Mouse (Mus musculus) E14TG2a.4 (cell line): ENCODE measurements at regions not wholly inside any gene's neighbourhood (a gene's known extent, or its start where the extent isn't known, plus 50 kb on each side); places are given as distances from the start of the nearest gene placed in this dataset.

Experiments
- CTCF ChIP-seq: conservative IDR thresholded peaks from 2 replicates; pipeline ENCODE4 v1.5.1; 2014; ENCODE audit warnings: low read length
- NANOG ChIP-seq: IDR thresholded peaks from 2 replicates; pipeline ENCODE4 v1.6.1; 2014; ENCODE audit warnings: borderline replicate concordance, low read length, mixed read lengths
- POU5F1 ChIP-seq: IDR thresholded peaks from 2 replicates; pipeline ENCODE4 v1.6.1; 2014; ENCODE audit warnings: low read length, borderline replicate concordance

DNA sequence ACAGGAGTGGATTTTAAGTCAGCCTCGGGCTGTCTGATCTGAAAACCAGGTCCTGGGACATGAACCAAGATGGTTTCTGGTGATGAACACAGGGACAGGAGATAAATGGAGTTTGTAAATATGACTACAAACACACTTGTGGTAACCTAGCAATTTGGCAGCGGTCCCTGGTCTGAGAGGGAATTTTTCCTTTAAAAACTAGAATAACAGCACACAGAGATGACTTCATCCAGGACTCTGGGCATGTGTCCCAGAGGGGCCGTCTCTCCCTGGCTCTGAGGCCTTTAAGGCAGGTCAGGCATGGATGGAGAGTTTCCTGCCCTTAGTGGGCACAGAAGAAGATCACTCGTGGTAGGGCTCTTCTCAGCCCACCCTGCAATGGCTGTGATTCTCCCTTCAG, 192.0 kb upstream of the Unc93a2 start:
- no peak for TF ChIP-seq POU5F1
- TF ChIP-seq CTCF: no peak
- no peak for TF ChIP-seq NANOG
